Mouse (Mus musculus) heart, postnatal 0 days (tissue): ENCODE data around the gene Gprin1. TPM values are rescaled to one million over a fixed set of nuclear protein-coding genes. Genes with fewer than 3 reads are reported as not detected.
A peak's percentile ranks its signal among the peaks of the same experiment; 100 is the strongest.

Experiments used
- ATAC-seq: fragments of 200-750 bp; cut with Nextera tagmentation; 2 replicates; pipeline ENCODE4 v1.8.0; 2017; ENCODE audit warnings: low read depth, moderate number of reproducible peaks, moderate library complexity; ENCODE audit not compliant: insufficient read depth
- DNase-seq: peaks from one replicate; pipeline ENCODE4 v3.0.0-alpha.2; 2016; ENCODE audit warnings: low spot score
- H3K27ac ChIP-seq: fragments of 300-500 bp; sonication (generic); 2 replicates; pipeline ENCODE4 v1.5.1; 2014; ENCODE audit warnings: low read depth, mild to moderate bottlenecking
- H3K27me3 ChIP-seq: fragments of 300-500 bp; sonication (generic); 2 replicates; pipeline ENCODE4 v1.6.1; 2014; ENCODE audit warnings: low read length, mixed read lengths; ENCODE audit not compliant: control insufficient read depth, insufficient read depth
- H3K36me3 ChIP-seq: fragments of 300-500 bp; sonication (generic); replicated peaks from 2 replicates; pipeline ENCODE4 v1.6.1; 2014; ENCODE audit warnings: low read length, mixed read lengths; ENCODE audit not compliant: control insufficient read depth, insufficient read depth
- H3K4me1 ChIP-seq: fragments of 300-500 bp; sonication (generic); 2 replicates; pipeline ENCODE4 v1.6.1; 2014; ENCODE audit warnings: antibody characterized with exemption; ENCODE audit not compliant: control insufficient read depth, insufficient read depth
- H3K4me2 ChIP-seq: fragments of 300-500 bp; sonication (generic); 2 replicates; pipeline ENCODE4 v1.6.1; 2014; ENCODE audit warnings: low read depth, mild to moderate bottlenecking, low read length, moderate library complexity
- H3K4me3 ChIP-seq: fragments of 300-500 bp; sonication (generic); 2 replicates; pipeline ENCODE4 v1.5.1; 2014; ENCODE audit warnings: low read depth, low read length
- H3K9ac ChIP-seq: fragments of 300-500 bp; sonication (generic); replicated peaks from 2 replicates; pipeline ENCODE4 v1.6.1; 2014; ENCODE audit warnings: low read depth, low read length, mixed read lengths
- H3K9me3 ChIP-seq: fragments of 300-500 bp; sonication (generic); replicated peaks from 2 replicates; pipeline ENCODE4 v1.6.1; 2016; ENCODE audit warnings: low read length; ENCODE audit not compliant: control insufficient read depth
- CTCF ChIP-seq: IDR thresholded peaks from 2 replicates; pipeline ENCODE4 v1.5.1; 2016; ENCODE audit warnings: antibody characterized with exemption, control low read depth, low read depth
- EP300 ChIP-seq: IDR thresholded peaks from 2 replicates; pipeline ENCODE4 v1.6.1; 2016; ENCODE audit warnings: antibody characterized with exemption, low read depth
- WGBS: fragments of 180-500 bp; shearing (Covaris S2); extraction: QIAGEN DNeasy Blood & Tissue Kit; methylation state at CpG from one replicate; pipeline ENCODE4 v1.1.7; 2014; 5-methylcytosine and 5-hydroxymethylcytosine counted together
- polyA plus RNA-seq: library from polyadenylated mRNA; unstranded; fragments of >200 nt; fragmentation: Nextera tagmentation; extraction: Ambion mirVana; gene quantifications from 2 replicates; pipeline ENCODE4 v1.2.1, GENCODE M21; 2015
- total RNA-seq: library from RNA; depleted of rRNA; stranded (reverse); fragments of >200 nt; gene quantifications from 2 replicates; pipeline ENCODE4 v1.2.3, GENCODE M21; 2014; ENCODE audit warnings: low replicate concordance

Gprin1 gene
- total and polyA plus RNA-seq, 2 experiments from 2014 or later, result 0.03 TPM; not detected in 1

GRCm38 (mm10) chr13:54783698-54784097 lies 34.0 kb upstream of the Gprin1 start, which contains the start of gene Eif4e1b:
Eif4e1b (plus strand) TSS chr13:54783998.
- Histone ChIP-seq H3K9ac (no peak within 1 kb of the TSS), H3K27ac (no peak within 1 kb of the TSS), H3K9me3 (no peaks in the 10 kb centered on the region), H3K4me1 (no peaks in the 10 kb centered on the region), H3K27me3 (0 out of 2 replicates have a peak, but pooled peaks cover 4% of the 10 kb centered on the region), H3K36me3 (no peaks in the 10 kb centered on the region), H3K4me3 (no peak within 1 kb of the TSS), H3K4me2 (no peak within 1 kb of the TSS)
- 68% methylated on average over 4 of the region's 4 CpGs for WGBS
- no peak for DNase-seq
- ATAC-seq, result no peak
- TF ChIP-seq EP300 (no peak), CTCF (no peak)

- WGBS, result 36% methylated on average over 2 of the region's 2 CpGs
- ATAC-seq (no peak), DNase-seq (no peak)
- no peaks in the 10 kb centered on the region for H3K4me1 ChIP-seq
- H3K4me3 ChIP-seq, result no peak overlapping the region
- H3K9me3 ChIP-seq, result no peaks in the 10 kb centered on the region
- TF ChIP-seq CTCF, result no peak
- no peak overlapping the region for H3K9ac ChIP-seq
- no peak overlapping the region for H3K27ac ChIP-seq
- no peak overlapping the region for H3K4me2 ChIP-seq
- no peaks in the 10 kb centered on the region for H3K27me3 ChIP-seq
- H3K36me3 ChIP-seq, result no peaks in the 10 kb centered on the region
Measured at GRCm38 (mm10) chr13:54783235-54783634, 33.6 kb upstream of the Gprin1 start.

GRCm38 (mm10) chr13:54781086-54781485 lies 31.4 kb upstream of the Gprin1 start:
- 68% methylated on average over 3 of the region's 3 CpGs for WGBS
- H3K36me3 ChIP-seq, result no peaks in the 10 kb centered on the region
- no peak overlapping the region for H3K4me3 ChIP-seq
- no peaks in the 10 kb centered on the region for H3K9me3 ChIP-seq
- H3K9ac ChIP-seq, result no peak overlapping the region
- ATAC-seq (no peak), DNase-seq (no peak)
- no peaks in the 10 kb centered on the region for H3K27me3 ChIP-seq
- no peaks in the 10 kb centered on the region for H3K4me1 ChIP-seq
- no peak overlapping the region for H3K4me2 ChIP-seq
- TF ChIP-seq CTCF, result no peak
- no peak for TF ChIP-seq EP300
- no peak overlapping the region for H3K27ac ChIP-seq

GRCm38 (mm10) chr13:54780592-54780991 lies 30.9 kb upstream of the Gprin1 start:
- ATAC-seq (no peak), DNase-seq (peak; percentile 23)
- Histone ChIP-seq H3K27me3 (no peaks in the 10 kb centered on the region), H3K4me1 (no peaks in the 10 kb centered on the region), H3K36me3 (no peaks in the 10 kb centered on the region), H3K4me2 (no peak overlapping the region), H3K9me3 (no peaks in the 10 kb centered on the region), H3K27ac (no peak overlapping the region), H3K9ac (no peak overlapping the region), H3K4me3 (no peak overlapping the region)
- TF ChIP-seq EP300 (no peak), CTCF (no peak)
- WGBS, result 59% methylated on average over 3 of the region's 3 CpGs

GRCm38 (mm10) chr13:54767012-54767411 lies 17.3 kb upstream of the Gprin1 start:
- Histone ChIP-seq H3K4me2 (no peak overlapping the region), H3K9ac (no peak overlapping the region), H3K36me3 (no peaks in the 10 kb centered on the region), H3K27me3 (peaks cover 49% of the 10 kb centered on the region), H3K27ac (no peak overlapping the region), H3K4me3 (no peak overlapping the region), H3K4me1 (no peaks in the 10 kb centered on the region), H3K9me3 (no peaks in the 10 kb centered on the region)
- DNase-seq (no peak), ATAC-seq (no peak)
- WGBS, result 68% methylated on average over 4 of the region's 4 CpGs
- TF ChIP-seq EP300 (no peak), CTCF (no peak)

- Histone ChIP-seq H3K36me3 (no peaks in the 10 kb centered on the region), H3K4me1 (no peaks in the 10 kb centered on the region), H3K4me3 (peak within 1 kb of the TSS; percentile 20), H3K27me3 (peaks cover 49% of the 10 kb centered on the region), H3K9ac (no peak within 1 kb of the TSS), H3K27ac (no peak within 1 kb of the TSS), H3K9me3 (no peaks in the 10 kb centered on the region), H3K4me2 (peak within 1 kb of the TSS; percentile 29)
- TF ChIP-seq EP300 (no peak), CTCF (peak; percentile 52)
- 3% methylated on average over 30 of the region's 35 CpGs for WGBS
- ATAC-seq (peak; percentile 30; the same call in 1 of the 2 replicates), DNase-seq (no peak)
Measured at GRCm38 (mm10) chr13:54766192-54766768, 16.6 kb upstream of the Gprin1 start, which contains the start of gene Sncb. Sncb (minus strand) TSS chr13:54766595.
